Mouse (Mus musculus) kidney, embryonic 15.5 days (tissue): ENCODE results near the gene Arf3. TPM values are rescaled to one million over a fixed set of nuclear protein-coding genes. Genes with fewer than 3 reads are reported as not detected.

ENCODE experiments used
- ATAC-seq: fragments of 200-750 bp; cut with Nextera tagmentation; replicated peaks from 2 replicates; pipeline ENCODE4 v1.8.0; 2017; ENCODE audit warnings: moderate TSS enrichment; ENCODE audit not compliant: low FRiP score
- H3K27ac ChIP-seq: fragments of 300-500 bp; sonication (generic); 2 replicates; pipeline ENCODE4 v1.5.1; 2015; ENCODE audit warnings: mild to moderate bottlenecking, inconsistent platforms
- H3K27me3 ChIP-seq: fragments of 300-500 bp; sonication (generic); 2 replicates; pipeline ENCODE4 v1.6.1; 2015; ENCODE audit warnings: inconsistent platforms
- H3K36me3 ChIP-seq: fragments of 300-500 bp; sonication (generic); 2 replicates; pipeline ENCODE4 v1.6.1; 2015; ENCODE audit warnings: inconsistent platforms
- H3K4me1 ChIP-seq: fragments of 300-500 bp; sonication (generic); 2 replicates; pipeline ENCODE4 v1.6.1; 2015; ENCODE audit warnings: inconsistent platforms
- H3K4me2 ChIP-seq: fragments of 300-500 bp; sonication (generic); 2 replicates; pipeline ENCODE4 v1.6.1; 2015; ENCODE audit warnings: moderate library complexity, mild to moderate bottlenecking, inconsistent platforms
- H3K4me3 ChIP-seq: fragments of 300-500 bp; sonication (generic); replicated peaks from 2 replicates; pipeline ENCODE4 v1.5.1; 2015; ENCODE audit warnings: mild to moderate bottlenecking, inconsistent platforms
- H3K9ac ChIP-seq: fragments of 300-500 bp; sonication (generic); 2 replicates; pipeline ENCODE4 v1.6.1; 2015; ENCODE audit warnings: mild to moderate bottlenecking, inconsistent platforms
- H3K9me3 ChIP-seq: fragments of 300-500 bp; sonication (generic); replicated peaks from 2 replicates; pipeline ENCODE4 v1.6.1; 2016; ENCODE audit warnings: inconsistent platforms
- WGBS: fragments of 180-500 bp; shearing (Covaris S2); methylation state at CpG from one replicate; pipeline ENCODE4 v1.1.7; 2015; ENCODE audit warnings: mixed read lengths; 5-methylcytosine and 5-hydroxymethylcytosine counted together
- polyA plus RNA-seq: library from polyadenylated mRNA; unstranded; fragments of >200 nt; fragmentation: Nextera tagmentation; extraction: Ambion mirVana; gene quantifications from 2 replicates; pipeline ENCODE4 v1.2.1, GENCODE M21; 2015

Gene Arf3
- polyA plus RNA-seq, 1 experiment from 2014 or later = 55.6 TPM

DNA sequence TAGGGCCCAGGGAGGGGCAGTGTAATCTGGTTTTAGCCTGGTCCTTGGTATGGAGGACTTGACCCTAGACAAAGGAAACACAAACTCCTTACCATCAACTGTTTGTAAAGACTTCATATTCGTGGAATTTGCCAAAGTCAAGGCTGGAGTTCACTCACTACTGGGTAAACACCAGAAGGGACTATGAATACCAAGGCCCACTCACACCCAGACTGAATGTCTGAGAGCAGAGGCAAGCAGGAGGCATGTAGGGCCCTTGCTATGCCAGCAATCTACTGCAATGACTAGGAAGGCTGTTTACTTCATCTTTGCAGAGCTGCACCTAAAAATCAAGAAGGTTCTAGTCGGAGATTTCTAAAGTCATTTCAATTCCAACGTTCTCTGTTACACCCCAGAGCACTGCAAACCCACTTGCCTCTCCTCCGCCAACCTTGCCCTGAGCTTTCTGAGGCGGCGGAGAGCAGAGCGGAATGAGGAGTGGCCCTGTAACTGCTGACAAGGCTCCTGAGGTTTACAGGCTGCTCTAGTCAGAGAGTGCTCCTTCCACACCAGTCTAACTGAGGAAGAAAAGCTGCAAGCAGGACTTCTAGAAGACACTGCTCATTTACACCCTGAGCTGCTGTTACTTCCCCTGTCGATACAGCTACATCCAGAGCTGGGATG is 20.1 kb downstream of the Arf3 start:
- Histone ChIP-seq H3K27me3 (no peaks in the 10 kb centered on the region), H3K4me3 (no peak overlapping the region), H3K4me2 (no peak overlapping the region), H3K27ac (no peak overlapping the region), H3K9me3 (no peaks in the 10 kb centered on the region), H3K4me1 (peaks cover 10% of the 10 kb centered on the region; the same call in 1 of the 2 replicates), H3K9ac (no peak overlapping the region), H3K36me3 (peaks cover 65% of the 10 kb centered on the region)
- WGBS = 79% methylated on average over 8 of the region's 8 CpGs
- ATAC-seq = no peak

DNA sequence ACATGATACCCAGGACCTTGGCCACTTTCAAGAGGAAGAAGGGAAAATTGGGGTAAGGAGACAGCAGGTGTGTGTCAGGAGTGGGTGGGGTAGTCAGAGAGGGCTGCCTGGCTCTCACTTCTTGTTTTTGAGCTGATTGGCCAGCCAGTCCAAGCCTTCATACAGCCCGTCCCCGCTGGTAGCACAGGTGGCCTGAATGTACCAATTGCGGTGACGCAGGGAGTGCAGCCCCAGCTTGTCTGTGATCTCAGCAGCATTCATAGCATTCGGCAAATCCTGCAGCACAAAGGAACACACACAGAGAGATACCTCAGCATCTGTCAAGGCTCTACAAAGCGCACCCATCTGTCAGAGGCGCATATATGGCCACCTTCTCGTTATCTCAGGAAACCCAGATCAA is 22.8 kb downstream of the Arf3 start:
- no peaks in the 10 kb centered on the region for H3K4me1 ChIP-seq
- no peak overlapping the region for H3K4me2 ChIP-seq
- no peak overlapping the region for H3K27ac ChIP-seq
- H3K9me3 ChIP-seq = no peaks in the 10 kb centered on the region
- no peak for ATAC-seq
- WGBS = 92% methylated on average over 8 of the region's 8 CpGs
- no peaks in the 10 kb centered on the region for H3K27me3 ChIP-seq
- no peak overlapping the region for H3K4me3 ChIP-seq
- peaks cover 88% of the 10 kb centered on the region for H3K36me3 ChIP-seq
- H3K9ac ChIP-seq = no peak overlapping the region

DNA sequence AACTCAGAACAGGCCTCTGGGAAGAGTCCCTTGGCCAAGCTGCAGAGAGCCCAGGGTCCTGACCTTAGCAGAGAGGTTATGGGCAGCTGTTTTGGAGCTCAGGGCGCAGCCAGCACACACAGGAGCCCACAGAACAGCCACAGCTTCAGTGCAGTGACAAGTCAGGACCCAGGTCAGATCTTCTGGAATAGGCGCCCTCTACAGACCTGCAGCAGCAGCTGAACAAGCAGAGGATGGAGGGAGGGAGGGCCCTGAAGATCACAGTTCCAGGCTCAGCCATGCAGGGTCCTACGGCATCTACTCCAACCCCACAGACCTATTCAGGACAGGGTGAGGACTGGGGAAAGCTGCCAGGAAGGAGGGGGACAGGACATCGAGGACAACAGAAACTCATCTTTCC is 24.2 kb downstream of the Arf3 start:
- no peak overlapping the region for H3K4me2 ChIP-seq
- 66% methylated on average over 4 of the region's 4 CpGs for WGBS
- H3K9ac ChIP-seq = no peak overlapping the region
- no peaks in the 10 kb centered on the region for H3K27me3 ChIP-seq
- H3K4me3 ChIP-seq = no peak overlapping the region
- no peak overlapping the region for H3K27ac ChIP-seq
- peaks cover 81% of the 10 kb centered on the region for H3K36me3 ChIP-seq
- 0 out of 2 replicates have a peak, but pooled peaks have one; percentile 43 for ATAC-seq
- no peaks in the 10 kb centered on the region for H3K9me3 ChIP-seq
- 0 out of 2 replicates have a peak, but pooled peaks cover 4% of the 10 kb centered on the region for H3K4me1 ChIP-seq

DNA sequence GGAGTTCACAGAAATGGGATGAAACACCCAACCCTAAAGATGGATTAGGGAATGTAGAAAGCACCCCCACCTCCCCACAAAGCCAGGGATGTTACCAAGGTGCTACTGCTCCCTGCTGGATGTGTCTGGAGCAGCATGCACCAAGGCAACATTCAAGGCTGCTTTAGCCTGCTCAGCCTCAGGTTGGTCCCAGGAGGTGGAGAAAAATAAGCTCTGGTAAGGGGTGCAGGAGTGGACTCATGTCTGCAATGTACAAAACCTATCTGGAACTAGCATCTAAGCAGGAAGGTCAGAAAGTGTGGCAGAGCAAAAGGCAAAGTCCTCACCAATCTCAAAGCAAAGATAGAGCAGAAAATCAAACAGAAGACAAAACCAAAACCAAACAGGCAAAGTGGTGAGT is 25.1 kb downstream of the Arf3 start:
- no peak overlapping the region for H3K27ac ChIP-seq

DNA sequence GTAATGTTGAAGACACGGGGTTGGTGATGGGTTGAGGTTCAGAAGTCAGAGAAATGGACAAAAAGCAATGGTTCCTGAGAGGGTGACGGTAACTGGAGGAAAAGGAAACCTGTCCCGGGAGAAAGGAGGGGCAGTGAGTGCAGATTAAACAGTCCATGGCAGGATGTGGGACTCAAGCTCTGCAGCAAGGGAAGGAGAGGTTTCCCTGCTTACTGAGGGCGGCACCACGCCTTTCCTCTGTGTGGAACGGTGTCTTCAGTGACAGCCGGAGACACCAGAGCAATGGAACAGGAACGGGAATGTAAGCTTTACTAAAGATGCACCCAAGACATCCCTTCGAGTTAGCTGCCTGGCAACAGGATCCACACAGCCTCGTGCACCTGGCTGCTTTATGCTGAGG is 26.5 kb downstream of the Arf3 start:
- H3K27ac ChIP-seq = no peak overlapping the region
- ATAC-seq = no peak
- no peak overlapping the region for H3K9ac ChIP-seq
- H3K4me1 ChIP-seq = peaks cover 10% of the 10 kb centered on the region; the same call in 1 of the 2 replicates
- no peaks in the 10 kb centered on the region for H3K27me3 ChIP-seq
- H3K9me3 ChIP-seq = no peaks in the 10 kb centered on the region
- H3K36me3 ChIP-seq = peaks cover 64% of the 10 kb centered on the region
- 85% methylated on average over 10 of the region's 10 CpGs for WGBS
- H3K4me3 ChIP-seq = no peak overlapping the region
- no peak overlapping the region for H3K4me2 ChIP-seq

More for the DNA sequence above, 25.1 kb downstream of the Arf3 start:
- no peaks in the 10 kb centered on the region for H3K27me3 ChIP-seq
- H3K4me1 ChIP-seq = peaks cover 10% of the 10 kb centered on the region; the same call in 1 of the 2 replicates
- ATAC-seq = no peak
- no peak overlapping the region for H3K4me2 ChIP-seq
- H3K4me3 ChIP-seq = no peak overlapping the region
- peaks cover 78% of the 10 kb centered on the region for H3K36me3 ChIP-seq
- no peak overlapping the region for H3K9ac ChIP-seq
- no peaks in the 10 kb centered on the region for H3K9me3 ChIP-seq

DNA sequence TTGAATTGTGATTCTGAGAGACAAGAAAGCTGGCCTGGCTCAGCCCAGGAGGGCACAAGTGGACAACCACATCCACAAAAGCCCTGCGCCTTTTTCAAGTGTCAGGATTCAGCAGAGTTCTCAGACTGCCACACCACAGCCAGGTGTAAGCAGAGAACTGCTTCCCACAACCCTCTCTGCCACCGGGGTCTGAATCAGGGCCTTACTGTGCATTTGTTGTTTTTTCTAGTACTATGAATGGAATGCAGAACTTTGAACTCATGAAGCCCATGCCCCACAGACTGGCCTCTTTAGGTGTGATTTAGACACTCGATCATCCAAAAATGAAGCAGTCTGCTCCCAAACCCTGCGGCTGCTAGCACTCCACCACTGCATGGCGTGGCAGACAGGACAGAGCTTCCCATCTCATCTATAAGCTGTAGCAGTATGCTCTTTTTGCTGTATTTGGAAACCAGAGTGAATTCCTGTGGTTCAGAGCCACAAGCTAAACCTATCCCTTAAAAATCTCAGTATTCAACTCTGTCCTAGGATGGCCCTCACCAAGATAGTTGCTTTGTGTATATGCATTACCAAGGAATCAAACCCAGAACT is 28.9 kb downstream of the Arf3 start:
- no peak for ATAC-seq
- WGBS = 78% methylated on average over 5 of the region's 5 CpGs
- Histone ChIP-seq H3K4me2 (no peak overlapping the region), H3K4me3 (no peak overlapping the region), H3K36me3 (peaks cover 40% of the 10 kb centered on the region), H3K27me3 (no peaks in the 10 kb centered on the region), H3K9ac (no peak overlapping the region), H3K4me1 (peaks cover 16% of the 10 kb centered on the region; the same call in 1 of the 2 replicates), H3K9me3 (no peaks in the 10 kb centered on the region), H3K27ac (peak overlapping the region; percentile 52; the same call in 1 of the 2 replicates)

DNA sequence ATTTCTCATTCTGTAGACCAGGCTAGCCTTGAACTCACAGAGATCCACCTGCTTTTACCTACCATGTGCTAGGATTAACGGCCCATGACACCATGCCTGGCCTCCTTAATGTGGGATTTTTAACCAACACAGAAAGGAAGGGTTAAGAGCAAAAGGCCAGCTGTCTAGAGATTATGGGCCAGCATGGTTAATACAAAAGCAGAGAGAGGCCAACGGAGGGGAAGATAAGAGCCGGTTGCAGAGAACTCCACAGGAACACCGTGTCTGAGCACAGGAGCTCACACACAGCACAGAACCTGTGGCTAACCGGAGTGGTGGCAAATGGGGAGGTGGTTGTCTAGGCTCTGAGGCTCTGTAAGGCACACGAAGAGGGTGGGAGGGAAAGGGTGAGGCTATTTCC is 29.6 kb downstream of the Arf3 start:
- H3K36me3 ChIP-seq = peaks cover 33% of the 10 kb centered on the region
- H3K27ac ChIP-seq = peak overlapping the region; percentile 52; the same call in 1 of the 2 replicates
- no peak for ATAC-seq
- 65% methylated on average over 6 of the region's 6 CpGs for WGBS
- no peak overlapping the region for H3K9ac ChIP-seq
- no peak overlapping the region for H3K4me3 ChIP-seq
- no peaks in the 10 kb centered on the region for H3K27me3 ChIP-seq
- H3K4me2 ChIP-seq = no peak overlapping the region
- H3K9me3 ChIP-seq = no peaks in the 10 kb centered on the region
- H3K4me1 ChIP-seq = peaks cover 18% of the 10 kb centered on the region; the same call in 1 of the 2 replicates

DNA sequence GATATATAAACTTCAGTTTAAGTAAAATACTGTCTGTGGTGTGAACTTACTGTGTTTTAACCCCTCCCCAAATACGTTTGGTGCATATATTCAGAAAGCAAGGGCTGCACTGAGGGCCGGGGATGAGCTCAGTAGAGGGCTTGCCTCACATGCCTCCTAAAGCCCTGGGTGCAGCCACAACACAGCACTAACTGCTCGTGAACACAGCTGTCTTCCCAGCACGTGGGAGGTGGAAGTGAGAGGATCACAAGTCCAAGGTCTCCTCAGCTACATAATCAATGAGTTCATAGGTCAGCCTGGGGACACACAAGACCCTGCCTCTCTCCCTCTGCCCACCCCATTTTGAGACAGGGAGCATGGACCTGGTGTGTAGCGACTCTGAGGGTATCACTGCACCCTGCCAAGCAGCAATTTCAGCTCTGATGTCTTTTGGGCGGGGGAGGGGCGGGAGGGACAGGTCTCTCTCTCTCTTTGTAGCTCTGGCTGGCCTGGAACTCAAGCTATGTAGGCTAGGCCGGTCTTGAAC is 30.9 kb downstream of the Arf3 start:
- Histone ChIP-seq H3K27me3 (no peaks in the 10 kb centered on the region), H3K4me2 (no peak overlapping the region), H3K9me3 (no peaks in the 10 kb centered on the region), H3K9ac (no peak overlapping the region), H3K4me1 (peaks cover 31% of the 10 kb centered on the region), H3K36me3 (peaks cover 23% of the 10 kb centered on the region), H3K4me3 (no peak overlapping the region), H3K27ac (no peak overlapping the region)
- no peak for ATAC-seq
- 55% methylated on average over 8 of the region's 8 CpGs for WGBS

DNA sequence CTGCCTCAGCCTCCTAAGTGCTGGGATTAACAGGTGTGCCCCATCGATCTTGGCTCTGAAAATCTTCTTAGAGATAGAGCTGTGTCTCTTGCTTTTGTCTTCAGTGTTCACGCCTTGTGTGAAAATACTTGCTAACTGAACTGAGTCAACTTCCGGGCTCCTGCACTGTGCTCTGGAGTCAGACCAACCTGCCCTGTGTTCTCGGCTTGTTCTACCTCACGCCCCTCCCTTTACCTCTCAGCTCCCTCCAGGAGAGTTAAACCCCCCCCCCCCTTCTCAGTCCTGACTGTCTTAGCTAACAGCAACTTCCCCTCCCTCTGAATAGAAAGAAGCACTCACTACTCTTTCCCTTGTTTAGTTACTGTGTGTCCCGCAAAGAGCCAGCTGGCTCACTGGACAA is 32.2 kb downstream of the Arf3 start:
- no peak overlapping the region for H3K4me3 ChIP-seq
- no peaks in the 10 kb centered on the region for H3K9me3 ChIP-seq
- H3K4me1 ChIP-seq = peaks cover 41% of the 10 kb centered on the region
- H3K4me2 ChIP-seq = no peak overlapping the region
- no peak overlapping the region for H3K27ac ChIP-seq
- no peak for ATAC-seq
- H3K27me3 ChIP-seq = 0 out of 2 replicates have a peak, but pooled peaks cover 6% of the 10 kb centered on the region
- H3K36me3 ChIP-seq = peaks cover 10% of the 10 kb centered on the region
- H3K9ac ChIP-seq = no peak overlapping the region
- WGBS = 80% methylated on average over 6 of the region's 6 CpGs

DNA sequence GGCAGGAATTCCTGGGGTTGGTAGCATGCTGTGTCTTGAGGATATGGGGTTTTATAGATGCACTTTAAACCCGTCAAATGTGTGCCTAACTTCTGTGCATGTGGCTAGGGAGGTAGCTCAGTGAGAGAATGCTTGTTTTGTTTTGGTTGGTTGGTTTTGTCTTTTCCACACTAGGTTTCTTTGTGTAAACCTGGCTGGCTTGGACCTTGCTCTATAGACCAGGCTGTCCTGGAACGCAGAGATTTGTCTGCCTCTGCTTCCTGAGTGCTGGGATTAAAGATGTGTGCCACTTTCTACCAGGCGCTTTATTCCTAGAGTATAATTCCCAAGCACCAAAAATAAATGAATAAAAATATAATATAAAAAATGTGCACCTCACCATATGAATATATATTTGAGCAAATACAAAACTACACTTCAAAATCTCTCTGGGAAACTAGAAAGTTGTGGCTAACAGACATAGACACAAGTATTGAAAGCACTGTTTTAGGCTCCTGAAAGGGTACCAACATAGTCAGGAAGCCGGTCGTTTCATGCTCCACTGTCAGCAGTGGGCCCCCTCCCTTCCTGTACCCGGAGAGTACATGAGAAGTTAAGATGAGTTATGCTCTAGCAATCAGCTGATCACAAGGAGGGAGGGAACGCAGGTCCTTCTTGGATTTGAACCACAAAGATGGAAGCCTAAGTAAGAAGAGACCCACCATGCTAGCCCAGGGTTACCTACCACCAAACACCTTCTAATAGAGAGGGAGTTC is 33.0 kb downstream of the Arf3 start:
- no peak overlapping the region for H3K27ac ChIP-seq
- WGBS = 35% methylated on average over 7 of the region's 7 CpGs
- H3K27me3 ChIP-seq = 0 out of 2 replicates have a peak, but pooled peaks cover 6% of the 10 kb centered on the region
- H3K9me3 ChIP-seq = no peaks in the 10 kb centered on the region
- no peak overlapping the region for H3K4me2 ChIP-seq
- H3K4me3 ChIP-seq = no peak overlapping the region
- no peak overlapping the region for H3K9ac ChIP-seq
- no peak for ATAC-seq
- peaks cover 2% of the 10 kb centered on the region for H3K36me3 ChIP-seq
- peaks cover 42% of the 10 kb centered on the region for H3K4me1 ChIP-seq

DNA sequence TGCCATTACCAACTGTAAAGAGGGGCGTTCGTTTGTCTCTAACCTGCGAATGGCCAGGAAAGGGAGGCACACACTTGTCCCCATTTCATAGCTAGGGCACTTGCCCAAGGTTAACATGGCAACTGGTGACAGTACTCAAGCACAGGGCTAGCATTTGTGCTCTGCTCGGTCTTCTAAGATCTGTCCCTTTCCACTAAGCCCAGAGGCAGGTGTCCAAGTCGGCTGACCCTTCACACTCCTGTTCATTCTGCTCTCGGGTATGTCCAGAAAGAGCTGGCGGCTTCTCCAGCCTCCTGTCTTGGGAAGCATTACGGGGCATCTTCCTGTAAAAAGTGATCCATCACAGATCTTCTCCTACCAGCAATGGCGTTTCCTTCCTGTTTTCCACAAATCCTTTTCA is 34.6 kb downstream of the Arf3 start:
- ATAC-seq = no peak
- no peak overlapping the region for H3K9ac ChIP-seq
- 21% methylated on average over 9 of the region's 9 CpGs for WGBS

More for the DNA sequence above, 34.6 kb downstream of the Arf3 start:
- Histone ChIP-seq H3K27ac (no peak overlapping the region), H3K4me3 (peak overlapping the region; percentile 56), H3K4me2 (peak overlapping the region; percentile 94), H3K4me1 (peaks cover 50% of the 10 kb centered on the region), H3K36me3 (no peaks in the 10 kb centered on the region), H3K9me3 (no peaks in the 10 kb centered on the region), H3K27me3 (0 out of 2 replicates have a peak, but pooled peaks cover 6% of the 10 kb centered on the region)
